Mouse (Mus musculus) embryonic facial prominence, embryonic 13.5 days (tissue): ENCODE measurements around the gene Opalin. TPM values are rescaled to one million over a fixed set of nuclear protein-coding genes. Genes with fewer than 3 reads are reported as not detected.

Experiments used
- ATAC-seq: fragments of 200-750 bp; cut with Nextera tagmentation; 2 replicates; pipeline ENCODE4 v1.8.0; 2017; ENCODE audit warnings: low read depth; ENCODE audit not compliant: insufficient number of reproducible peaks, insufficient read depth, low FRiP score, low TSS enrichment
- H3K27ac ChIP-seq: fragments of 300-500 bp; sonication (generic); 2 replicates; pipeline ENCODE4 v1.5.1; 2015; ENCODE audit warnings: moderate library complexity, mild to moderate bottlenecking, inconsistent platforms
- H3K27me3 ChIP-seq: fragments of 300-500 bp; sonication (generic); 2 replicates; pipeline ENCODE4 v1.6.1; 2015; ENCODE audit warnings: mild to moderate bottlenecking, inconsistent platforms
- H3K36me3 ChIP-seq: fragments of 300-500 bp; sonication (generic); 2 replicates; pipeline ENCODE4 v1.6.1; 2015; ENCODE audit warnings: mild to moderate bottlenecking, inconsistent platforms
- H3K4me1 ChIP-seq: fragments of 300-500 bp; sonication (generic); 2 replicates; pipeline ENCODE4 v1.6.1; 2015; ENCODE audit warnings: inconsistent platforms
- H3K4me2 ChIP-seq: fragments of 300-500 bp; sonication (generic); 2 replicates; pipeline ENCODE4 v1.6.1; 2015; ENCODE audit warnings: moderate library complexity, mild to moderate bottlenecking, inconsistent platforms
- H3K4me3 ChIP-seq: fragments of 300-500 bp; sonication (generic); 2 replicates; pipeline ENCODE4 v1.5.1; 2015; ENCODE audit warnings: mild to moderate bottlenecking, inconsistent platforms
- H3K9ac ChIP-seq: fragments of 300-500 bp; sonication (generic); 2 replicates; pipeline ENCODE4 v1.6.1; 2015; ENCODE audit warnings: mild to moderate bottlenecking, inconsistent platforms
- H3K9me3 ChIP-seq: fragments of 300-500 bp; sonication (generic); 2 replicates; pipeline ENCODE4 v1.6.1; 2016; ENCODE audit warnings: inconsistent platforms
- WGBS: fragments of 180-500 bp; shearing (Covaris S2); methylation state at CpG from one replicate; pipeline ENCODE4 v1.1.7; 2015; ENCODE audit warnings: mixed read lengths; 5-methylcytosine and 5-hydroxymethylcytosine counted together
- polyA plus RNA-seq: library from polyadenylated mRNA; unstranded; fragments of >200 nt; fragmentation: Nextera tagmentation; extraction: Ambion mirVana; gene quantifications from 2 replicates; pipeline ENCODE4 v1.2.1, GENCODE M21; 2015

Opalin gene
- polyA plus RNA-seq, 1 experiment from 2014 or later: not detected

GRCm38 (mm10) chr19:41013591-41013990 lies 63.3 kb downstream of the Opalin start:
- H3K4me3 ChIP-seq: no peak overlapping the region
- H3K9me3 ChIP-seq: no peaks in the 10 kb centered on the region
- H3K27ac ChIP-seq: no peak overlapping the region
- no peak overlapping the region for H3K9ac ChIP-seq
- H3K36me3 ChIP-seq: no peaks in the 10 kb centered on the region
- ATAC-seq: peak; percentile 57; the same call in 1 of the 2 replicates
- H3K4me1 ChIP-seq: peaks cover 22% of the 10 kb centered on the region
- H3K4me2 ChIP-seq: no peak overlapping the region
- peaks cover 15% of the 10 kb centered on the region for H3K27me3 ChIP-seq
- under 1% methylated on average over 5 of the region's 5 CpGs for WGBS

Other genes starting within 250 kb of the Opalin start
- gene Ccnj, start 245.8 kb downstream of the Opalin start, polyA plus RNA-seq: 14.4 and 18.4 TPM in 2 replicates
- gene Zfp518a, start 182.4 kb downstream of the Opalin start, polyA plus RNA-seq: 10.4 and 12.0 TPM in 2 replicates
- 2.2 and 2.9 TPM in 2 replicates for gene Blnk, start 82.6 kb downstream of the Opalin start, polyA plus RNA-seq
- not detected in 2 replicates for gene Dntt, start 47.8 kb downstream of the Opalin start, polyA plus RNA-seq
- gene Tll2, start 129.7 kb upstream of the Opalin start, polyA plus RNA-seq: 0.28 and 0.30 TPM in 2 replicates
- gene Tm9sf3, start 186.9 kb upstream of the Opalin start, polyA plus RNA-seq: 125 and 138 TPM in 2 replicates